Mouse (Mus musculus): ENCODE results near the gene Pou2af1. TPM values are rescaled to one million over a fixed set of nuclear protein-coding genes. Genes with fewer than 3 reads are reported as not detected.

The Pou2af1 gene
- polyA plus RNA-seq, 1 experiment: 171 TPM

DNA sequence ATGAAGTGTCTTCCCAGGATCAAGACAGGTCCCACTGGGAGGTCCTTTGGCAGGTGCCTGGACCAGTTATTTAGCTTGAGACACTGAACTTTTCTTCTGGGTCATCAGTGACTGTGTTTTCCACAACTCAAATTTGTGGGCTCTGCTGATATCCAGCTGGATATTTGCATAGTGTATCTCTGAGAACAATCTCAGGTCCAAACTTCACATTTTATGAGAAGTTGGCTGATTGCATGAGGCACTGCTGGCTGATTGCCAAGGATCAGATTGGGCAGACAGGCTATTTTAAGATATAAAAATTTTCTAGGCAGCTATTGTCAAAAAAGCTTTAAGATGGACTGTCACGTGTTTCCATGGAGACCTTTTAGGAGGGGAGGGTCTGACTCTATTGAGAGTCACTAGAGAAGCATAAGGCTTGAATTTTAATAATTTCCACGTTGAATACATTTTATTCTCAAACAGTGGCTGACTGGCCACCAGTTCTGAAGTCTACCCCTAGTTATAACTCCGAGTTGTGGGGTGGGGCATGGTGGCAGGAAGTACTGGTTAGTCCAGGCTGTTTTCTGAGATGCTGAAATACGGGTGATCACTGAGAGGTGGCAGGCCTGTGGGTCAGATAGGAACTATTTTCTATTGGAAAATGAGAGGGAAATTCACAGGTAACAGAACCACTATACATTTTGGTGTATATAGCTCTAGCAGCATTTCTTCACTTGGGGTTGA is 43.4 kb downstream of the Pou2af1 start:
- no peaks in the 10 kb centered on the region for H3K27me3 ChIP-seq (ENCODE audit: control insufficient read depth, insufficient read depth, low read length)
- H3K4me3 ChIP-seq (ENCODE audit: extremely low read depth, insufficient read depth, insufficient read length): no peak overlapping the region
- no peak for DNase-seq (ENCODE audit: low read depth in 1 of 2, low spot score in 2 of 2)
- H3K36me3 ChIP-seq (ENCODE audit: control insufficient read depth, insufficient read depth, low read length): peaks cover 2% of the 10 kb centered on the region; the same call in 1 of the 2 replicates
- 73% methylated on average over 4 of the region's 4 CpGs for WGBS
- no peak for TF ChIP-seq CTCF (IDR thresholded peaks at IDR 0.05; ENCODE audit: extremely low read depth, insufficient read depth, insufficient read length, insufficient replicate concordance)
- no peak for TF ChIP-seq POLR2A (IDR thresholded peaks at IDR 0.05; ENCODE audit: low read depth, low read length)
- no peak overlapping the region for H3K27ac ChIP-seq (ENCODE audit: insufficient read depth, low read length)
- no peaks in the 10 kb centered on the region for H3K4me1 ChIP-seq (ENCODE audit: control insufficient read depth, insufficient read depth, insufficient read length)

DNA sequence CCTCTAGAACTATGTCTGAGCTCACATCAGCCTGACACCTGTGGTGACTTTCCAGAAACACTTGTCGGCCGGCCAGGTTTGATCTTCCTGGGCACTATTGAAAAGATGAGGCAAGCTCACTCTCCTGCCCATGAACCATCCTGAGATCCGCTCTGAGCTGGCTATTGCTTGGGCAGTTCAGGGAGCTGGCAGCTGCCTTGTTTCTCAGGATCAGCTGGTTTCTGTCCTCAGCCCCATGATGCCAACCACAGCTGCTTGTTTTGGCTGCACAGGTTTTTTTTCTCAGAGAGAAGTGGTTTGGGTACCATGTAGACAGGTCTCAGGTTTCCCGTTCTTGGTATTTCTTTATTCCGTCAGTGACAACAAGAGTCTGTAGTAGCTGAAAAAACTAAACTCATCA is 44.9 kb downstream of the Pou2af1 start:
- no peak for DNase-seq (ENCODE audit: low read depth in 1 of 2, low spot score in 2 of 2)
- TF ChIP-seq POLR2A (IDR thresholded peaks at IDR 0.05; ENCODE audit: low read depth, low read length) (no peak), CTCF (IDR thresholded peaks at IDR 0.05; ENCODE audit: extremely low read depth, insufficient read depth, insufficient read length, insufficient replicate concordance) (no peak)
- 89% methylated on average over 5 of the region's 5 CpGs for WGBS
- Histone ChIP-seq H3K27me3 (ENCODE audit: control insufficient read depth, insufficient read depth, low read length) (no peaks in the 10 kb centered on the region), H3K27ac (ENCODE audit: insufficient read depth, low read length) (no peak overlapping the region), H3K4me3 (ENCODE audit: extremely low read depth, insufficient read depth, insufficient read length) (no peak overlapping the region), H3K4me1 (ENCODE audit: control insufficient read depth, insufficient read depth, insufficient read length) (no peaks in the 10 kb centered on the region), H3K36me3 (ENCODE audit: control insufficient read depth, insufficient read depth, low read length) (peaks cover 2% of the 10 kb centered on the region; the same call in 1 of the 2 replicates)

DNA sequence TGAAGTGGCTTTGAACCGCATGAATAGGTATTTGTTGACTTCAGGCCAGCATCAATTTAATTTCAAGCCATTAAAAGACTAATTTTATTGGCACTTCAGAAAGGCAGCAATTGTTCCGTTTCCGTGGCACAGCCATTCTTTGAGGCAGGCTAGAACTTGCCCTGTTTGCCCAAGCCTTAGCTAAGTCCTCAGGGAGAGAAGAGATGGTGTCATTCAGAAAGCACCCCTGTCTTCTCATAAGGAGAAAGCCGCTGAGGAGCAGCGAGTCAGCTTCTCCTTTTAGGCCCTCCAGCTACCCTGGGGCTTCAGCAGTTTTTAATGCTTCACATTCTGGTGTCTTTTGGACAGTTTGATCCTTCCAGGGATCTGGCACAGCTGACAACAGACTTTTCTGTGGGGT is 55.3 kb downstream of the Pou2af1 start:
- Histone ChIP-seq H3K4me1 (ENCODE audit: control insufficient read depth, insufficient read depth, insufficient read length) (peaks cover 4% of the 10 kb centered on the region; the same call in 1 of the 2 replicates), H3K4me3 (ENCODE audit: extremely low read depth, insufficient read depth, insufficient read length) (no peak overlapping the region), H3K36me3 (ENCODE audit: control insufficient read depth, insufficient read depth, low read length) (peaks cover 2% of the 10 kb centered on the region; the same call in 1 of the 2 replicates), H3K27me3 (ENCODE audit: control insufficient read depth, insufficient read depth, low read length) (no peaks in the 10 kb centered on the region), H3K27ac (ENCODE audit: insufficient read depth, low read length) (no peak overlapping the region)
- WGBS: 84% methylated on average over 5 of the region's 5 CpGs
- TF ChIP-seq CTCF (IDR thresholded peaks at IDR 0.05; ENCODE audit: extremely low read depth, insufficient read depth, insufficient read length, insufficient replicate concordance) (no peak), POLR2A (IDR thresholded peaks at IDR 0.05; ENCODE audit: low read depth, low read length) (no peak)
- DNase-seq (ENCODE audit: low read depth in 1 of 2, low spot score in 2 of 2): no peak

DNA sequence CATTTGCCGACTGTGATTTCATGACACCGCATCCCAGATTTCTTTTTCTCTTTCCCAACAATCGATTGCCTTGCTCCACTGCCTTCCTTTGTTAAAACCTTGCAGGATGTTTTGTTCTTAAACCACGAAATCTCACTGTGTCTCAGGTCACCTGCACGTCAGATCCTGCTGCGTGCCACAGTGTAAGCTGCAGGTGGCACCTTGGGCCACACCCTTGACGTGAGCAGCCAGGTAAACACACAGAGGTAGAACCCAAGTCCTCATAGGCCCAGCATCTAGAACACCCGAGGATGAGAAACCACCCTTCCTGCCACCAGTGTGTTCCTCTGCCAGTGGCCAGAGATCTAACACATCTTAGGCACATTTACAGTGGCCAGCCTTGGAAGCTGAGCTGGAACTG is 57.6 kb downstream of the Pou2af1 start:
- TF ChIP-seq CTCF (IDR thresholded peaks at IDR 0.05; ENCODE audit: extremely low read depth, insufficient read depth, insufficient read length, insufficient replicate concordance): no peak
- TF ChIP-seq POLR2A (IDR thresholded peaks at IDR 0.05; ENCODE audit: low read depth, low read length): no peak
- peaks cover 2% of the 10 kb centered on the region; the same call in 1 of the 2 replicates for H3K36me3 ChIP-seq (ENCODE audit: control insufficient read depth, insufficient read depth, low read length)
- no peak overlapping the region for H3K4me3 ChIP-seq (ENCODE audit: extremely low read depth, insufficient read depth, insufficient read length)
- no peaks in the 10 kb centered on the region for H3K27me3 ChIP-seq (ENCODE audit: control insufficient read depth, insufficient read depth, low read length)
- H3K4me1 ChIP-seq (ENCODE audit: control insufficient read depth, insufficient read depth, insufficient read length): peaks cover 4% of the 10 kb centered on the region; the same call in 1 of the 2 replicates
- no peak overlapping the region for H3K27ac ChIP-seq (ENCODE audit: insufficient read depth, low read length)
- no peak for DNase-seq (ENCODE audit: low read depth in 1 of 2, low spot score in 2 of 2)
- 80% methylated on average over 8 of the region's 8 CpGs for WGBS

DNA sequence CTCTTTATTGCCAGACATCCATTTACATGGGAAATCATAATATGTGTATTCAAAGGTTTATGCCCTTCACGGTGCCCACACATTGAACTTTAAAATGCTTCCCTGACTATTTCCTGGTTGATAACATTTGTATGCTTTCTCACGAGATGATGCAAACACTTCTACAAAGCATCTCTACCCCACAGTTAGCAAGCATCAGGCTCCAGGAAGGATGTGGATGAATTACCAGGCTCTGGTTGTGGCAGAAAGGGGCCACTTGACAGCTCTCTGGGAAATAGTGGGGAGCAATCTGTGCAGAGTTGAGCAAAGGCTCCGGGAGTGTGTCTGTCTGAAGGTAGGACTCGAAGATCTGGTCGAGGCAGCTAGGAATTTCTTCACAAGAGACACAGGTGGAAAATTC is 58.6 kb downstream of the Pou2af1 start:
- Histone ChIP-seq H3K27ac (ENCODE audit: insufficient read depth, low read length) (no peak overlapping the region), H3K4me3 (ENCODE audit: extremely low read depth, insufficient read depth, insufficient read length) (no peak overlapping the region), H3K27me3 (ENCODE audit: control insufficient read depth, insufficient read depth, low read length) (no peaks in the 10 kb centered on the region), H3K36me3 (ENCODE audit: control insufficient read depth, insufficient read depth, low read length) (peaks cover 2% of the 10 kb centered on the region; the same call in 1 of the 2 replicates), H3K4me1 (ENCODE audit: control insufficient read depth, insufficient read depth, insufficient read length) (peaks cover 4% of the 10 kb centered on the region; the same call in 1 of the 2 replicates)
- DNase-seq (ENCODE audit: low read depth in 1 of 2, low spot score in 2 of 2): no peak
- WGBS: 63% methylated on average over 5 of the region's 5 CpGs
- TF ChIP-seq POLR2A (IDR thresholded peaks at IDR 0.05; ENCODE audit: low read depth, low read length): no peak
- no peak for TF ChIP-seq CTCF (IDR thresholded peaks at IDR 0.05; ENCODE audit: extremely low read depth, insufficient read depth, insufficient read length, insufficient replicate concordance)

DNA sequence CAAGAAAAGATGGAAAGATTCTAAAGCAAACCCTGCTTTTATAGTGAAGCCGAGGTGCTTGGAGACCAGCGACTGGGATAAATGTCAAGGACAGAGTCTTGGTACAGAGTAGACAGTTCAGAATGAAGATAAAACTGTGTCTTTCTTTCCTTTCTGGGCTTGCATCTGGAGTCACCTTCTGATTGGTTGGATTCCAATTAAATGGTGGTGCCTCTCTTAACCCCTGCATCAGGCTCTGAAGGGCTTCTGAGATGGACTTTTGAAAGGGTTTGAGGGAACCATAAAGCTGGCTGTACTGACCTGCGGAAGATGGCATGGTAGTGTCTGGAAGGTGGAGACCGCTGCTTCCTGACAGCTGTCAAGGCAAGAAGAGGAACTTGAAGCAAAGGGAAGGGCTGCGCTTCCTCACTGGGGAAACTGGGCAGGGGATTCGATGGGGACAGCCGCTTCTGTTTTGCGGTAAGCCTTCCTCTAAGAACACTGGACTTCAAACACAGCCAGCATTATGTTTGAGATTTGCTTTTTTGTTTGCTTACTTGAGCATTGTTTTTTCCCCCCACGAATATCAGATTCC is 60.2 kb downstream of the Pou2af1 start:
- Histone ChIP-seq H3K36me3 (ENCODE audit: control insufficient read depth, insufficient read depth, low read length) (peaks cover 2% of the 10 kb centered on the region; the same call in 1 of the 2 replicates), H3K27ac (ENCODE audit: insufficient read depth, low read length) (no peak overlapping the region), H3K27me3 (ENCODE audit: control insufficient read depth, insufficient read depth, low read length) (peaks cover 4% of the 10 kb centered on the region), H3K4me3 (ENCODE audit: extremely low read depth, insufficient read depth, insufficient read length) (no peak overlapping the region), H3K4me1 (ENCODE audit: control insufficient read depth, insufficient read depth, insufficient read length) (peaks cover 11% of the 10 kb centered on the region)
- TF ChIP-seq POLR2A (IDR thresholded peaks at IDR 0.05; ENCODE audit: low read depth, low read length): no peak
- DNase-seq (ENCODE audit: low read depth in 1 of 2, low spot score in 2 of 2): peak in 1 of 2 experiments; percentile 19
- 26% methylated on average over 9 of the region's 9 CpGs for WGBS

DNA sequence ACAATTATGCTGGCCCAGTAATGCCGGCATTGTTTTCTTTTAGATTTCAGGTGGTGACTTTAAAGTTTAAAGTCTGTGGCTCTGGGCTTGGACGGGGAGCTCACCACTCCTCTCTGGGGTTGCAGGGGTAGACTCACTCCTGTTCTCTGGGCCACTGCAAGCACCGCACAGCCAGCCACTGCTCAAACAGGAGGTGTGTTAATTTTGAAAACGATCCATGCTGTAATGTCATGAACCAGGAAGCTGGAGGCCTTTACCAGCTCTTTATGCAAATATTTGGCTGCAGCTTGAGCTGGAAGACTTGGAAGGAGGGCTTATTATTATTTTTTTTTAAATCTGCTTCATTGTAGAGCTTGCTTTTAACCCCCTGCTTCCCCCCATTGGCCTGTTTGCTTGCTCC is 61.2 kb downstream of the Pou2af1 start:
- WGBS: 51% methylated on average over 4 of the region's 4 CpGs
- peaks cover 5% of the 10 kb centered on the region for H3K27me3 ChIP-seq (ENCODE audit: control insufficient read depth, insufficient read depth, low read length)
- TF ChIP-seq CTCF (IDR thresholded peaks at IDR 0.05; ENCODE audit: extremely low read depth, insufficient read depth, insufficient read length, insufficient replicate concordance) (no peak), POLR2A (IDR thresholded peaks at IDR 0.05; ENCODE audit: low read depth, low read length) (no peak)
- peaks cover 12% of the 10 kb centered on the region for H3K4me1 ChIP-seq (ENCODE audit: control insufficient read depth, insufficient read depth, insufficient read length)
- H3K4me3 ChIP-seq (ENCODE audit: extremely low read depth, insufficient read depth, insufficient read length): no peak overlapping the region
- no peak for DNase-seq (ENCODE audit: low read depth in 1 of 2, low spot score in 2 of 2)
- no peak overlapping the region for H3K27ac ChIP-seq (ENCODE audit: insufficient read depth, low read length)
- H3K36me3 ChIP-seq (ENCODE audit: control insufficient read depth, insufficient read depth, low read length): peaks cover 2% of the 10 kb centered on the region; the same call in 1 of the 2 replicates

Data from spleen, adult 2 months (tissue).